Mouse (Mus musculus): Measurements from ENCODE around the gene Fam186b. TPM values are rescaled to one million over a fixed set of nuclear protein-coding genes. Genes with fewer than 3 reads are reported as not detected.
A peak's percentile ranks its signal among the peaks of the same experiment; 100 is the strongest.

Gene Fam186b
- total and polyA plus RNA-seq, 2 experiments from 2014 or later, result 0.22 TPM; not detected in 1

DNA sequence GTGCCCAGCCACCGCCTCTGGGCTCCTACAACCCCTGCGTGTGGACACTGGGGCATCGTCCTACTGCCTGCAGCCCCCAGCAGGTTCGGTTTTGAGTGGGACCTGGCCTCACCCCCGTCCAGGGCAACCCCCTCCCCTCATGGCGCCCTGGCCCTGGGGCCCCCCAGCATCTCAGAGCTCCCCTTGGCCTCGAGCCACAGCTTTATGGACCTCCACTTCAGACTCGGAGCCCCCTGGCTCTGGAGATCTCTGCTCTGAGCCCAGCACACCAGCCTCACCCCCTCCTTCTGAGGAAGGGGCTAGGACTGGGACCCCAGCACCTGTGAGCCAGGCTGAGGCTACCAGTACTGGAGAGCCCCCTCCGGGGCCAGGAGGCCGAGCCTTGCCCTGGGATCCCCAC lies 53.6 kb downstream of the Fam186b start:
- no peak overlapping the region for H3K4me2 ChIP-seq (ENCODE audit: low read depth, low read length)

DNA sequence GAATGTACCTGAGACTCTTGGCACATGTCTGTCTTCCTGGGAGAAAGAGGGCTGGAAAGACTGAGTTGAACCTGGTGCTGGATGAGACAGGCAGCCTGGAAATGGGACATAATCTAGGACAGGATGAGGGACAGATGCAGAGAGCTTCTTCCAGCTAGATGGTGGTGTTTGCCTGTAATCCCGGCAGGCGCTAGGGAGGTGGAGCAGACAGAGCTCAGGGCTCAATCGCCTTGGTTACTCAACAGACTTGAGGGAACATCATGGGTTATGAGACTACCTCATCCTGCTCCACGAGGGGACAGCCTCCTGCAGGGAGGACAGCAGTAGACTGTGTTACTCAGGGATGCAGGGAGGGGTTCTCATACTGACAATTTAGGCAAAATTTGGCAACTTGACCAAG lies 54.4 kb downstream of the Fam186b start:
- Histone ChIP-seq H3K9me3 (replicated peaks; ENCODE audit: control insufficient read depth, low read length) (no peaks in the 10 kb centered on the region), H3K9ac (replicated peaks; ENCODE audit: low read depth, low read length) (no peak overlapping the region), H3K27ac (ENCODE audit: low read depth) (no peak overlapping the region), H3K4me1 (ENCODE audit: control insufficient read depth, insufficient read depth) (no peaks in the 10 kb centered on the region), H3K4me2 (ENCODE audit: low read depth, low read length) (no peak overlapping the region), H3K27me3 (ENCODE audit: control insufficient read depth, insufficient read depth, low read length) (no peaks in the 10 kb centered on the region), H3K36me3 (replicated peaks; ENCODE audit: control insufficient read depth, insufficient read depth, low read length) (peaks cover 51% of the 10 kb centered on the region), H3K4me3 (ENCODE audit: low read depth, low read length) (no peak overlapping the region)
- WGBS, result 73% methylated on average over 4 of the region's 4 CpGs
- DNase-seq (ENCODE audit: low spot score), result no peak
- no peak for ATAC-seq (ENCODE audit: insufficient read depth, low read depth)
- no peak for TF ChIP-seq CTCF (IDR thresholded peaks at IDR 0.05; ENCODE audit: low read depth)
- no peak for TF ChIP-seq EP300 (IDR thresholded peaks at IDR 0.05; ENCODE audit: low read depth)

More for the DNA sequence above, 53.6 kb downstream of the Fam186b start:
- WGBS, result 94% methylated on average over 9 of the region's 10 CpGs
- Histone ChIP-seq H3K4me1 (ENCODE audit: control insufficient read depth, insufficient read depth) (peaks cover 5% of the 10 kb centered on the region; the same call in 1 of the 2 replicates), H3K9me3 (replicated peaks; ENCODE audit: control insufficient read depth, low read length) (no peaks in the 10 kb centered on the region), H3K36me3 (replicated peaks; ENCODE audit: control insufficient read depth, insufficient read depth, low read length) (peaks cover 59% of the 10 kb centered on the region), H3K27me3 (ENCODE audit: control insufficient read depth, insufficient read depth, low read length) (no peaks in the 10 kb centered on the region), H3K9ac (replicated peaks; ENCODE audit: low read depth, low read length) (no peak overlapping the region), H3K4me3 (ENCODE audit: low read depth, low read length) (no peak overlapping the region), H3K27ac (ENCODE audit: low read depth) (no peak overlapping the region)
- DNase-seq (ENCODE audit: low spot score) (no peak), ATAC-seq (ENCODE audit: insufficient read depth, low read depth) (no peak)
- TF ChIP-seq CTCF (IDR thresholded peaks at IDR 0.05; ENCODE audit: low read depth) (no peak), EP300 (IDR thresholded peaks at IDR 0.05; ENCODE audit: low read depth) (no peak)

- H3K27ac ChIP-seq (ENCODE audit: low read depth), result no peak overlapping the region
- no peaks in the 10 kb centered on the region for H3K27me3 ChIP-seq (ENCODE audit: control insufficient read depth, insufficient read depth, low read length)
- no peak overlapping the region for H3K9ac ChIP-seq (replicated peaks; ENCODE audit: low read depth, low read length)
- H3K4me1 ChIP-seq (ENCODE audit: control insufficient read depth, insufficient read depth), result no peaks in the 10 kb centered on the region
- H3K4me3 ChIP-seq (ENCODE audit: low read depth, low read length), result no peak overlapping the region
- DNase-seq (ENCODE audit: low spot score), result no peak
- 67% methylated on average over 4 of the region's 4 CpGs for WGBS
- TF ChIP-seq CTCF (IDR thresholded peaks at IDR 0.05; ENCODE audit: low read depth) (peak; percentile 68), EP300 (IDR thresholded peaks at IDR 0.05; ENCODE audit: low read depth) (no peak)
- peaks cover 40% of the 10 kb centered on the region for H3K36me3 ChIP-seq (replicated peaks; ENCODE audit: control insufficient read depth, insufficient read depth, low read length)
- H3K4me2 ChIP-seq (ENCODE audit: low read depth, low read length), result no peak overlapping the region
- no peaks in the 10 kb centered on the region for H3K9me3 ChIP-seq (replicated peaks; ENCODE audit: control insufficient read depth, low read length)
- ATAC-seq (ENCODE audit: insufficient read depth, low read depth), result peak; percentile 75
Measured at GRCm38 (mm10) chr15:99240129-99240528, 55.6 kb downstream of the Fam186b start.

DNA sequence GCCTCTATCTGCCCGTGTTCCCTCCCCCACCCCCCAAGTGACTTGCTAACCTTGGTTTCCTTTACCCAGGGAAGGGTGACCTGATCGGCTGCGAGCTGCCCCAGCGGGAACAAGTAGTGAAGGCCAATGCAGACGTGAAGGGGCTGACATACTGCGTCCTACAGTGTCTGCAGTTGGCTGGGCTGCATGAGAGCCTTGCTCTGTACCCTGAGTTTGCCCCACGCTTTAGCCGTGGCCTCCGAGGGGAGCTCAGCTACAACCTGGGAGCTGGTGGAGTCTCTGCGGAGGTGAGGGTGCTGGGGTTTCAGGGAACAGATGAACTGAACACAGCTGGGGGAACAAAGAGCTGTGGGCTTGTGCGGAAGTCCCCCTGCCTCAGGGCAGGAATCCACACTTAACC lies 57.7 kb downstream of the Fam186b start:
- H3K9ac ChIP-seq (replicated peaks; ENCODE audit: low read depth, low read length), result no peak overlapping the region
- no peak for TF ChIP-seq CTCF (IDR thresholded peaks at IDR 0.05; ENCODE audit: low read depth)
- no peak for TF ChIP-seq EP300 (IDR thresholded peaks at IDR 0.05; ENCODE audit: low read depth)
- H3K4me2 ChIP-seq (ENCODE audit: low read depth, low read length), result no peak overlapping the region
- H3K27ac ChIP-seq (ENCODE audit: low read depth), result no peak overlapping the region
- ATAC-seq (ENCODE audit: insufficient read depth, low read depth) (no peak), DNase-seq (ENCODE audit: low spot score) (no peak)
- H3K27me3 ChIP-seq (ENCODE audit: control insufficient read depth, insufficient read depth, low read length), result peaks cover 12% of the 10 kb centered on the region
- no peaks in the 10 kb centered on the region for H3K4me1 ChIP-seq (ENCODE audit: control insufficient read depth, insufficient read depth)
- 53% methylated on average over 11 of the region's 11 CpGs for WGBS
- no peak overlapping the region for H3K4me3 ChIP-seq (ENCODE audit: low read depth, low read length)
- no peaks in the 10 kb centered on the region for H3K9me3 ChIP-seq (replicated peaks; ENCODE audit: control insufficient read depth, low read length)
- H3K36me3 ChIP-seq (replicated peaks; ENCODE audit: control insufficient read depth, insufficient read depth, low read length), result peaks cover 19% of the 10 kb centered on the region

GRCm38 (mm10) chr15:99234326-99235010 lies 61.2 kb downstream of the Fam186b start:
- peaks cover 29% of the 10 kb centered on the region for H3K27me3 ChIP-seq (ENCODE audit: control insufficient read depth, insufficient read depth, low read length)
- H3K27ac ChIP-seq (ENCODE audit: low read depth), result no peak overlapping the region; the same call in 1 of the 2 replicates
- H3K4me1 ChIP-seq (ENCODE audit: control insufficient read depth, insufficient read depth), result no peaks in the 10 kb centered on the region
- no peak overlapping the region for H3K4me3 ChIP-seq (ENCODE audit: low read depth, low read length)
- TF ChIP-seq CTCF (IDR thresholded peaks at IDR 0.05; ENCODE audit: low read depth) (no peak), EP300 (IDR thresholded peaks at IDR 0.05; ENCODE audit: low read depth) (no peak)
- DNase-seq (ENCODE audit: low spot score) (no peak), ATAC-seq (ENCODE audit: insufficient read depth, low read depth) (no peak)
- H3K4me2 ChIP-seq (ENCODE audit: low read depth, low read length), result no peak overlapping the region; the same call in 1 of the 2 replicates
- WGBS, result 56% methylated on average over 12 of the region's 12 CpGs
- no peaks in the 10 kb centered on the region for H3K9me3 ChIP-seq (replicated peaks; ENCODE audit: control insufficient read depth, low read length)
- H3K9ac ChIP-seq (replicated peaks; ENCODE audit: low read depth, low read length), result no peak overlapping the region
- H3K36me3 ChIP-seq (replicated peaks; ENCODE audit: control insufficient read depth, insufficient read depth, low read length), result no peaks in the 10 kb centered on the region

- peaks cover 36% of the 10 kb centered on the region for H3K27me3 ChIP-seq (ENCODE audit: control insufficient read depth, insufficient read depth, low read length)
- no peak for DNase-seq (ENCODE audit: low spot score)
- TF ChIP-seq CTCF (IDR thresholded peaks at IDR 0.05; ENCODE audit: low read depth) (no peak), EP300 (IDR thresholded peaks at IDR 0.05; ENCODE audit: low read depth) (no peak)
- H3K9ac ChIP-seq (replicated peaks; ENCODE audit: low read depth, low read length), result no peak overlapping the region
- H3K36me3 ChIP-seq (replicated peaks; ENCODE audit: control insufficient read depth, insufficient read depth, low read length), result no peaks in the 10 kb centered on the region
- H3K9me3 ChIP-seq (replicated peaks; ENCODE audit: control insufficient read depth, low read length), result no peaks in the 10 kb centered on the region
- H3K4me3 ChIP-seq (ENCODE audit: low read depth, low read length), result no peak overlapping the region
- no peak overlapping the region; the same call in 1 of the 2 replicates for H3K27ac ChIP-seq (ENCODE audit: low read depth)
- WGBS, result 51% methylated on average over 17 of the region's 17 CpGs
- no peaks in the 10 kb centered on the region for H3K4me1 ChIP-seq (ENCODE audit: control insufficient read depth, insufficient read depth)
- H3K4me2 ChIP-seq (ENCODE audit: low read depth, low read length), result no peak overlapping the region
- ATAC-seq (ENCODE audit: insufficient read depth, low read depth), result no peak
Measured at GRCm38 (mm10) chr15:99233719-99234118, 62.0 kb downstream of the Fam186b start.
